8 mouse cellular contexts compared by ENCODE assay signal in the genomic region with DNA sequence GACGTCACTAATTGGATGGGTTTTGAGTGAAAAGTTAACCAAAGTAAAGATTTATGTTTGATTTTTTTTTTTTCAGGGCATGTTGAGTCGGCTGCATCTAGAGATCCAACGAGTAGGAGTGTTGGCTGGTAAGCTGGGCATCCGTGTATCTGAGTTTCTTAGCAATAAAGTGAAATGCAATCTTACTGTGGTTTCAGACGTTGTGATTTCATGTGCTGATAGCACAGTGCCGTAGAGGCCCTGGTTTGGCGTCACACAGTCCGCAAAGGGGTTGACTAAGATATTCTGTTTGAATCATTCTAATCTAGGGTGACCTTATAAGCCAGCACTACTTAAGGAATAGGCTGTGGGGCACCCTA. TPM values are rescaled to one million over a fixed set of nuclear protein-coding genes. Genes with fewer than 3 reads are reported as not detected.
DNase-seq lines count a peak whose midpoint lies in the region; ATAC-seq lines count a peak whose summit lies in the region.

No protein-coding gene starts in this region.

- H3K9me3 ChIP-seq in kidney, embryonic 16.5 days (ENCODE audit: low read length), result no peaks in the 10 kb centered on the region
- no peaks in the 10 kb centered on the region for H3K9me3 ChIP-seq in hindbrain, embryonic 14.5 days (ENCODE audit: control insufficient read depth, low read length)
- no peaks in the 10 kb centered on the region for H3K9me3 ChIP-seq in midbrain, embryonic 16.5 days (replicated peaks; ENCODE audit: control insufficient read depth, low read length, poor library complexity, severe bottlenecking)

- H3K9ac ChIP-seq in kidney, embryonic 16.5 days (replicated peaks; ENCODE audit: low read length), result peak overlapping the region; percentile 86
- H3K9ac ChIP-seq in hindbrain, embryonic 14.5 days, result peak overlapping the region; percentile 71
- H3K9ac ChIP-seq in midbrain, embryonic 16.5 days (ENCODE audit: low read depth, low read length), result peak overlapping the region; percentile 64

- no peak for ATAC-seq in kidney, embryonic 16.5 days (ENCODE audit: low FRiP score, low TSS enrichment)
- no peak for ATAC-seq in hindbrain, embryonic 14.5 days (ENCODE audit: low FRiP score)
- ATAC-seq in midbrain, embryonic 16.5 days, result no peak

- no peaks in the 10 kb centered on the region for H3K27me3 ChIP-seq in kidney, embryonic 16.5 days (ENCODE audit: insufficient read depth, low read length)
- no peaks in the 10 kb centered on the region for H3K27me3 ChIP-seq in hindbrain, embryonic 14.5 days (ENCODE audit: control insufficient read depth, insufficient read depth, low read length)
- H3K27me3 ChIP-seq in midbrain, embryonic 16.5 days (ENCODE audit: control insufficient read depth, insufficient read depth, low read depth, low read length), result no peaks in the 10 kb centered on the region; the same call in 1 of the 2 replicates

- peak overlapping the region; percentile 78 for H3K4me2 ChIP-seq in kidney, embryonic 16.5 days (replicated peaks; ENCODE audit: low read depth, low read length)
- peak overlapping the region; percentile 85 for H3K4me2 ChIP-seq in hindbrain, embryonic 14.5 days (replicated peaks)
- peak overlapping the region; percentile 94 for H3K4me2 ChIP-seq in midbrain, embryonic 16.5 days (ENCODE audit: low read length)

- H3K27ac ChIP-seq in kidney, embryonic 16.5 days (ENCODE audit: low read length), result peak overlapping the region; percentile 88
- H3K27ac ChIP-seq in hindbrain, embryonic 14.5 days, result peak overlapping the region; percentile 84
- H3K27ac ChIP-seq in midbrain, embryonic 16.5 days (ENCODE audit: low read length), result peak overlapping the region; percentile 77

- H3K4me3 ChIP-seq in kidney, embryonic 16.5 days (ENCODE audit: low read length), result peak overlapping the region; percentile 80
- peak overlapping the region; percentile 48 for H3K4me3 ChIP-seq in hindbrain, embryonic 14.5 days (replicated peaks; ENCODE audit: low read length)
- peak overlapping the region; percentile 48 for H3K4me3 ChIP-seq in midbrain, embryonic 16.5 days (ENCODE audit: low read depth, low read length)

- H3K4me1 ChIP-seq in kidney, embryonic 16.5 days (ENCODE audit: insufficient read depth, low read length), result peaks cover 56% of the 10 kb centered on the region
- peaks cover 45% of the 10 kb centered on the region for H3K4me1 ChIP-seq in hindbrain, embryonic 14.5 days (replicated peaks; ENCODE audit: control insufficient read depth, insufficient read depth, low read length)
- H3K4me1 ChIP-seq in midbrain, embryonic 16.5 days (ENCODE audit: control insufficient read depth, insufficient read depth, low read length), result peaks cover 41% of the 10 kb centered on the region

- DNase-seq in kidney, adult 8-10 months, result no peak
- peak; percentile 32 for DNase-seq in ZHBTc4 (ENCODE audit: low read depth, low spot score)
- DNase-seq in hindbrain, embryonic 14.5 days (ENCODE audit: low spot score), result no peak
- no peak for DNase-seq in urinary bladder, postnatal 10 days (ENCODE audit: low spot score)
- no peak for DNase-seq in layer of hippocampus, adult 9-10 months (ENCODE audit: low spot score)
- DNase-seq in right cerebral cortex, adult 18-20 months, result no peak

- under 1% methylated on average over 8 of the region's 8 CpGs for WGBS in kidney, embryonic 16.5 days
- under 1% methylated on average over 8 of the region's 8 CpGs for WGBS in hindbrain, embryonic 14.5 days
- WGBS in midbrain, embryonic 16.5 days, result 0% methylated on average over 8 of the region's 8 CpGs

- peaks cover 17% of the 10 kb centered on the region; the same call in 1 of the 2 replicates for H3K36me3 ChIP-seq in kidney, embryonic 16.5 days (ENCODE audit: insufficient read depth, low read length)
- peaks cover 22% of the 10 kb centered on the region for H3K36me3 ChIP-seq in hindbrain, embryonic 14.5 days (replicated peaks; ENCODE audit: control insufficient read depth, insufficient read depth)
- no peaks in the 10 kb centered on the region; the same call in 1 of the 2 replicates for H3K36me3 ChIP-seq in midbrain, embryonic 16.5 days (ENCODE audit: control insufficient read depth, insufficient read depth, low read length)

RNA-seq across cellular contexts. Expression of gene Traf7, which starts 0.8 kb away (rescaled TPM):
- 102 and 113 TPM in 2 replicates for polyA plus RNA-seq in kidney, embryonic 16.5 days (2015; fragmentation: Nextera tagmentation; extraction: Ambion mirVana)
- polyA plus RNA-seq in hindbrain, embryonic 14.5 days (2014; fragmentation: Nextera tagmentation; extraction: Ambion mirVana), result 75.0 and 82.8 TPM in 2 replicates
- polyA plus RNA-seq in midbrain, embryonic 16.5 days (2015; fragmentation: Nextera tagmentation; extraction: Ambion mirVana), result 103 and 104 TPM in 2 replicates

RNA-seq across cellular contexts. Expression of gene Rab26, which starts 5.5 kb away (rescaled TPM):
- polyA plus RNA-seq in kidney, embryonic 16.5 days (2015; fragmentation: Nextera tagmentation; extraction: Ambion mirVana), result 2.8 and 3.0 TPM in 2 replicates
- 4.2 and 5.6 TPM in 2 replicates for polyA plus RNA-seq in hindbrain, embryonic 14.5 days (2014; fragmentation: Nextera tagmentation; extraction: Ambion mirVana)
- polyA plus RNA-seq in midbrain, embryonic 16.5 days (2015; fragmentation: Nextera tagmentation; extraction: Ambion mirVana), result 9.1 and 14.7 TPM in 2 replicates

RNA-seq across cellular contexts. Expression of gene Pkd1, which starts 21.1 kb away (rescaled TPM):
- 22.5 and 24.3 TPM in 2 replicates for polyA plus RNA-seq in kidney, embryonic 16.5 days (2015; fragmentation: Nextera tagmentation; extraction: Ambion mirVana)
- polyA plus RNA-seq in hindbrain, embryonic 14.5 days (2014; fragmentation: Nextera tagmentation; extraction: Ambion mirVana), result 28.4 and 30.4 TPM in 2 replicates
- polyA plus RNA-seq in midbrain, embryonic 16.5 days (2015; fragmentation: Nextera tagmentation; extraction: Ambion mirVana), result 20.1 and 22.4 TPM in 2 replicates

RNA-seq across cellular contexts. Expression of gene Caskin1, which starts 40.1 kb away (rescaled TPM):
- 1.5 and 2.2 TPM in 2 replicates for polyA plus RNA-seq in kidney, embryonic 16.5 days (2015; fragmentation: Nextera tagmentation; extraction: Ambion mirVana)
- polyA plus RNA-seq in hindbrain, embryonic 14.5 days (2014; fragmentation: Nextera tagmentation; extraction: Ambion mirVana), result 45.7 and 46.8 TPM in 2 replicates
- polyA plus RNA-seq in midbrain, embryonic 16.5 days (2015; fragmentation: Nextera tagmentation; extraction: Ambion mirVana), result 43.6 and 45.7 TPM in 2 replicates

RNA-seq across cellular contexts. Expression of gene Mlst8, which starts 49.7 kb away (rescaled TPM):
- polyA plus RNA-seq in kidney, embryonic 16.5 days (2015; fragmentation: Nextera tagmentation; extraction: Ambion mirVana), result 39.3 and 40.2 TPM in 2 replicates
- 30.2 and 31.1 TPM in 2 replicates for polyA plus RNA-seq in hindbrain, embryonic 14.5 days (2014; fragmentation: Nextera tagmentation; extraction: Ambion mirVana)
- 36.5 and 37.2 TPM in 2 replicates for polyA plus RNA-seq in midbrain, embryonic 16.5 days (2015; fragmentation: Nextera tagmentation; extraction: Ambion mirVana)
